Mouse (Mus musculus) lung, adult 18-20 months (tissue): ENCODE measurements around the gene Dram1.

Source experiments
- DNase-seq, 2 experiments: peaks; one replicate each; pipeline ENCODE4 v3.0.0; 2022; ENCODE audit warnings: mixed read lengths in 2 of 2

Dram1 gene

GRCm38 (mm10) chr10:88379013-88379885 lies at the start of gene Dram1, which contains the start of gene Gnptab:
Gene Dram1, minus strand, starts transcription at chr10:88379080.
Gene Gnptab, plus strand, starts transcription at chr10:88379132.
- peak; percentile 81 to 88 for DNase-seq

GRCm38 (mm10) chr10:88427998-88428397 lies 49.1 kb upstream of the Dram1 start:
- no peak for DNase-seq

GRCm38 (mm10) chr10:88426896-88427295 lies 48.0 kb upstream of the Dram1 start:
- no peak for DNase-seq

- peak in 1 of 2 experiments; percentile 72 for DNase-seq
These were observed 47.4 kb upstream of the Dram1 start for GRCm38 (mm10) chr10:88426158-88426816.

- no peak for DNase-seq
These were observed 42.0 kb upstream of the Dram1 start for GRCm38 (mm10) chr10:88420655-88421435.

GRCm38 (mm10) chr10:88420141-88420541 lies 41.3 kb upstream of the Dram1 start:
- DNase-seq = no peak

- peak in 1 of 2 experiments; percentile 17 for DNase-seq
These were observed 38.8 kb upstream of the Dram1 start for GRCm38 (mm10) chr10:88417686-88418085.

- no peak for DNase-seq
These were observed 33.6 kb upstream of the Dram1 start for GRCm38 (mm10) chr10:88412290-88412995.

- no peak for DNase-seq
These were observed 30.9 kb upstream of the Dram1 start for GRCm38 (mm10) chr10:88409751-88410150.

- no peak for DNase-seq
These were observed 29.2 kb upstream of the Dram1 start for GRCm38 (mm10) chr10:88407875-88408631.

- DNase-seq = no peak
These were observed 26.9 kb upstream of the Dram1 start for GRCm38 (mm10) chr10:88405812-88406211.

GRCm38 (mm10) chr10:88404220-88404619 lies 25.3 kb upstream of the Dram1 start:
- no peak for DNase-seq

- DNase-seq = no peak
These were observed 24.1 kb upstream of the Dram1 start for GRCm38 (mm10) chr10:88403021-88403420.

- DNase-seq = no peak
These were observed 20.4 kb upstream of the Dram1 start for GRCm38 (mm10) chr10:88399271-88399670.

GRCm38 (mm10) chr10:88398668-88399243 lies 19.9 kb upstream of the Dram1 start:
- no peak for DNase-seq

- peak in 1 of 2 experiments; percentile 34 for DNase-seq
These were observed 13.4 kb upstream of the Dram1 start for GRCm38 (mm10) chr10:88392181-88392847.

- DNase-seq = no peak
These were observed 12.6 kb upstream of the Dram1 start for GRCm38 (mm10) chr10:88391495-88391894.

GRCm38 (mm10) chr10:88390096-88390790 lies 11.4 kb upstream of the Dram1 start:
- DNase-seq = peak; percentile 23 to 30

- DNase-seq = no peak
These were observed 10.7 kb upstream of the Dram1 start for GRCm38 (mm10) chr10:88389576-88389975.

- DNase-seq = no peak
These were observed 7.4 kb upstream of the Dram1 start for GRCm38 (mm10) chr10:88386251-88386650.
